Mouse (Mus musculus) forebrain, embryonic 13.5 days (tissue): ENCODE measurements around the gene Tmem33. TPM values are rescaled to one million over a fixed set of nuclear protein-coding genes. Genes with fewer than 3 reads are reported as not detected.

Experiments used
- ATAC-seq: fragments of 200-750 bp; cut with Nextera tagmentation; 2 replicates; pipeline ENCODE4 v1.8.0; 2017
- H3K27ac ChIP-seq: fragments of 300-500 bp; sonication (generic); 2 replicates; pipeline ENCODE4 v1.5.1; 2015; ENCODE audit warnings: inconsistent platforms, mild to moderate bottlenecking, moderate library complexity
- H3K27me3 ChIP-seq: fragments of 300-500 bp; sonication (generic); 2 replicates; pipeline ENCODE4 v1.6.1; 2015; ENCODE audit warnings: mild to moderate bottlenecking, inconsistent platforms
- H3K36me3 ChIP-seq: fragments of 300-500 bp; sonication (generic); 2 replicates; pipeline ENCODE4 v1.6.1; 2015; ENCODE audit warnings: mild to moderate bottlenecking, inconsistent platforms; ENCODE audit not compliant: poor library complexity, severe bottlenecking
- H3K4me1 ChIP-seq: fragments of 300-500 bp; sonication (generic); 2 replicates; pipeline ENCODE4 v1.6.1; 2015; ENCODE audit warnings: inconsistent platforms
- H3K4me2 ChIP-seq: fragments of 300-500 bp; sonication (generic); 2 replicates; pipeline ENCODE4 v1.6.1; 2015; ENCODE audit warnings: inconsistent platforms, mild to moderate bottlenecking, moderate library complexity
- H3K4me3 ChIP-seq: fragments of 300-500 bp; sonication (generic); 2 replicates; pipeline ENCODE4 v1.5.1; 2015; ENCODE audit warnings: mild to moderate bottlenecking, inconsistent platforms
- H3K9ac ChIP-seq: fragments of 300-500 bp; sonication (generic); 2 replicates; pipeline ENCODE4 v1.6.1; 2015; ENCODE audit warnings: mild to moderate bottlenecking, inconsistent platforms
- H3K9me3 ChIP-seq: fragments of 300-500 bp; sonication (generic); replicated peaks from 2 replicates; pipeline ENCODE4 v1.6.1; 2016; ENCODE audit warnings: inconsistent platforms
- WGBS: fragments of 180-500 bp; shearing (Covaris S2); methylation state at CpG from one replicate; pipeline ENCODE4 v1.1.7; 2015; 5-methylcytosine and 5-hydroxymethylcytosine counted together
- polyA plus RNA-seq: library from polyadenylated mRNA; unstranded; fragments of >200 nt; fragmentation: Nextera tagmentation; extraction: Ambion mirVana; gene quantifications from 2 replicates; pipeline ENCODE4 v1.2.1, GENCODE M21; 2015

The Tmem33 gene
- polyA plus RNA-seq, 1 experiment from 2014 or later: 106 TPM

- no peak overlapping the region for H3K4me3 ChIP-seq
- H3K9me3 ChIP-seq: no peaks in the 10 kb centered on the region; the same call in 1 of the 2 replicates
- no peaks in the 10 kb centered on the region for H3K36me3 ChIP-seq
- H3K27ac ChIP-seq: no peak overlapping the region
- H3K9ac ChIP-seq: no peak overlapping the region
- H3K4me1 ChIP-seq: peaks cover 31% of the 10 kb centered on the region
- no peak for ATAC-seq
- H3K4me2 ChIP-seq: no peak overlapping the region
- peaks cover 97% of the 10 kb centered on the region for H3K27me3 ChIP-seq
- WGBS: 9% methylated on average over 11 of the region's 11 CpGs
Measured at GRCm38 (mm10) chr5:67227261-67227660, 33.1 kb upstream of the Tmem33 start.

- Histone ChIP-seq H3K4me3 (no peak overlapping the region), H3K27ac (no peak overlapping the region), H3K4me2 (no peak overlapping the region), H3K4me1 (peaks cover 25% of the 10 kb centered on the region), H3K27me3 (peaks cover 97% of the 10 kb centered on the region), H3K9ac (no peak overlapping the region), H3K36me3 (no peaks in the 10 kb centered on the region), H3K9me3 (no peaks in the 10 kb centered on the region; the same call in 1 of the 2 replicates)
- 6% methylated on average over 15 of the region's 15 CpGs for WGBS
- ATAC-seq: no peak
Measured at GRCm38 (mm10) chr5:67227682-67228444, 32.5 kb upstream of the Tmem33 start.

- Histone ChIP-seq H3K36me3 (no peaks in the 10 kb centered on the region), H3K9ac (no peak overlapping the region), H3K27ac (no peak overlapping the region), H3K4me3 (no peak overlapping the region), H3K4me2 (no peak overlapping the region), H3K4me1 (peaks cover 18% of the 10 kb centered on the region), H3K9me3 (no peaks in the 10 kb centered on the region), H3K27me3 (peaks cover 62% of the 10 kb centered on the region)
- WGBS: 56% methylated on average over 4 of the region's 4 CpGs
- no peak for ATAC-seq
Measured at GRCm38 (mm10) chr5:67234682-67235081, 25.7 kb upstream of the Tmem33 start.

- Histone ChIP-seq H3K27ac (no peak overlapping the region), H3K4me2 (no peak overlapping the region), H3K36me3 (no peaks in the 10 kb centered on the region), H3K27me3 (peaks cover 55% of the 10 kb centered on the region), H3K4me3 (no peak overlapping the region), H3K4me1 (peaks cover 10% of the 10 kb centered on the region), H3K9me3 (no peaks in the 10 kb centered on the region), H3K9ac (no peak overlapping the region)
- no peak for ATAC-seq
- 67% methylated on average over 3 of the region's 3 CpGs for WGBS
Measured at GRCm38 (mm10) chr5:67235462-67235861, 24.9 kb upstream of the Tmem33 start.

- Histone ChIP-seq H3K4me2 (no peak overlapping the region), H3K4me3 (no peak overlapping the region), H3K4me1 (no peaks in the 10 kb centered on the region), H3K9ac (no peak overlapping the region), H3K27ac (no peak overlapping the region), H3K27me3 (peaks cover 43% of the 10 kb centered on the region), H3K9me3 (no peaks in the 10 kb centered on the region), H3K36me3 (no peaks in the 10 kb centered on the region)
- WGBS: 100% methylated on average over 3 of the region's 3 CpGs
- ATAC-seq: no peak
Measured at GRCm38 (mm10) chr5:67236601-67237000, 23.8 kb upstream of the Tmem33 start.

GRCm38 (mm10) chr5:67238303-67238702 lies 22.1 kb upstream of the Tmem33 start:
- Histone ChIP-seq H3K4me1 (no peaks in the 10 kb centered on the region), H3K27ac (no peak overlapping the region), H3K4me3 (no peak overlapping the region), H3K9ac (no peak overlapping the region), H3K9me3 (no peaks in the 10 kb centered on the region), H3K4me2 (no peak overlapping the region), H3K27me3 (peaks cover 28% of the 10 kb centered on the region), H3K36me3 (no peaks in the 10 kb centered on the region)
- no peak for ATAC-seq
- 4% methylated on average over 1 of the region's 1 CpGs for WGBS

GRCm38 (mm10) chr5:67241713-67242112 lies 18.7 kb upstream of the Tmem33 start:
- Histone ChIP-seq H3K27me3 (no peaks in the 10 kb centered on the region), H3K36me3 (no peaks in the 10 kb centered on the region), H3K9ac (no peak overlapping the region), H3K4me2 (no peak overlapping the region), H3K4me3 (no peak overlapping the region), H3K9me3 (no peaks in the 10 kb centered on the region), H3K27ac (no peak overlapping the region), H3K4me1 (no peaks in the 10 kb centered on the region)
- no peak for ATAC-seq
- whole genome bisulfite sequencing: 59% methylated on average over 6 of the region's 6 CpGs

- Histone ChIP-seq H3K9ac (no peak overlapping the region), H3K4me1 (no peaks in the 10 kb centered on the region), H3K9me3 (no peaks in the 10 kb centered on the region), H3K36me3 (no peaks in the 10 kb centered on the region), H3K4me3 (no peak overlapping the region), H3K27ac (no peak overlapping the region), H3K27me3 (no peaks in the 10 kb centered on the region), H3K4me2 (no peak overlapping the region)
- WGBS: 92% methylated on average over 5 of the region's 5 CpGs
- no peak for ATAC-seq
Measured at GRCm38 (mm10) chr5:67243231-67243630, 17.1 kb upstream of the Tmem33 start.

- no peak overlapping the region for H3K9ac ChIP-seq
- H3K27me3 ChIP-seq: no peaks in the 10 kb centered on the region
- H3K27ac ChIP-seq: no peak overlapping the region
- 84% methylated on average over 4 of the region's 4 CpGs for WGBS
- no peak overlapping the region for H3K4me3 ChIP-seq
- no peaks in the 10 kb centered on the region for H3K36me3 ChIP-seq
- no peak overlapping the region for H3K4me2 ChIP-seq
- no peaks in the 10 kb centered on the region for H3K4me1 ChIP-seq
- no peaks in the 10 kb centered on the region for H3K9me3 ChIP-seq
- ATAC-seq: no peak
Measured at GRCm38 (mm10) chr5:67252261-67252660, 8.1 kb upstream of the Tmem33 start.

GRCm38 (mm10) chr5:67255664-67256063 lies 4.7 kb upstream of the Tmem33 start:
- Histone ChIP-seq H3K36me3 (no peaks in the 10 kb centered on the region), H3K4me2 (no peak overlapping the region), H3K9ac (no peak overlapping the region), H3K27ac (no peak overlapping the region), H3K4me3 (no peak overlapping the region), H3K9me3 (no peaks in the 10 kb centered on the region), H3K27me3 (no peaks in the 10 kb centered on the region), H3K4me1 (peaks cover 5% of the 10 kb centered on the region; the same call in 1 of the 2 replicates)
- ATAC-seq: no peak
- 77% methylated on average over 8 of the region's 8 CpGs for WGBS

GRCm38 (mm10) chr5:67258473-67258872 lies 1.9 kb upstream of the Tmem33 start:
- H3K4me3 ChIP-seq: no peak overlapping the region
- WGBS: 89% methylated on average over 9 of the region's 9 CpGs
- H3K27ac ChIP-seq: no peak overlapping the region
- no peaks in the 10 kb centered on the region for H3K27me3 ChIP-seq
- no peak for ATAC-seq
- peaks cover 20% of the 10 kb centered on the region for H3K4me1 ChIP-seq
- H3K9ac ChIP-seq: no peak overlapping the region
- H3K9me3 ChIP-seq: no peaks in the 10 kb centered on the region
- H3K36me3 ChIP-seq: 0 out of 2 replicates have a peak, but pooled peaks cover 7% of the 10 kb centered on the region
- H3K4me2 ChIP-seq: no peak overlapping the region

GRCm38 (mm10) chr5:67260159-67260530 lies 220 bp upstream of the Tmem33 start:
- H3K27ac ChIP-seq: no peak overlapping the region

GRCm38 (mm10) chr5:67262964-67263363 lies 2.6 kb downstream of the Tmem33 start:
- H3K36me3 ChIP-seq: peaks cover 46% of the 10 kb centered on the region
- H3K4me3 ChIP-seq: no peak overlapping the region
- H3K27ac ChIP-seq: no peak overlapping the region
- 89% methylated on average over 7 of the region's 7 CpGs for WGBS
- H3K4me2 ChIP-seq: no peak overlapping the region
- no peaks in the 10 kb centered on the region for H3K9me3 ChIP-seq
- no peak overlapping the region for H3K9ac ChIP-seq
- peaks cover 20% of the 10 kb centered on the region for H3K4me1 ChIP-seq
- ATAC-seq: no peak
- no peaks in the 10 kb centered on the region for H3K27me3 ChIP-seq

More at GRCm38 (mm10) chr5:67260159-67260530, 220 bp upstream of the Tmem33 start:
- no peaks in the 10 kb centered on the region for H3K27me3 ChIP-seq
- peak overlapping the region; percentile 89; the same call in 1 of the 2 replicates for H3K9ac ChIP-seq
- H3K4me1 ChIP-seq: peaks cover 20% of the 10 kb centered on the region
- peaks cover 21% of the 10 kb centered on the region for H3K36me3 ChIP-seq
- ATAC-seq: peak; percentile 20; the same call in 1 of the 2 replicates
- H3K4me3 ChIP-seq: peak overlapping the region; percentile 78
- peak overlapping the region; percentile 75 for H3K4me2 ChIP-seq
- WGBS: 0% methylated on average over 9 of the region's 9 CpGs
- no peaks in the 10 kb centered on the region for H3K9me3 ChIP-seq
